Mouse (Mus musculus) G1E (cell line): ENCODE measurements around the gene C1s1.

Experiments
- CTCF ChIP-seq: IDR thresholded peaks from 2 replicates; pipeline ENCODE4 v1.5.1; 2012; ENCODE audit warnings: low read depth, low read length, inconsistent platforms, mixed read lengths
- POLR2AphosphoS5 ChIP-seq: IDR thresholded peaks from 2 replicates; pipeline ENCODE4 v1.6.1; 2012; ENCODE audit warnings: low read depth, low read length, inconsistent platforms; ENCODE audit not compliant: insufficient replicate concordance

GRCm38 (mm10) chr6:124488952-124489351 lies 53.2 kb downstream of the C1s1 start:
- TF ChIP-seq CTCF (no peak), POLR2AphosphoS5 (no peak)
